8 mouse cellular contexts compared by ENCODE assay signal in genomic region chr10:64084465-64084864, GRCm38 (mm10). TPM values are rescaled to one million over a fixed set of nuclear protein-coding genes. Genes with fewer than 3 reads are reported as not detected.
DNase-seq lines count a peak whose midpoint lies in the region; ATAC-seq and TF ChIP-seq lines count a peak whose summit lies in the region.

No protein-coding gene starts in this region.

- no peak for TF ChIP-seq POLR2A in MEL (IDR thresholded peaks at IDR 0.05; ENCODE audit: control insufficient read depth in 1 of 2, insufficient read depth in 1 of 2, low read depth in 1 of 2, low read length in 2 of 2, poor library complexity in 1 of 2)

- no peaks in the 10 kb centered on the region for H3K36me3 ChIP-seq in MEL (ENCODE audit: control insufficient read depth in 1 of 2, insufficient read depth in 2 of 2, low read length in 2 of 2)
- H3K36me3 ChIP-seq in heart, embryonic 11.5 days (ENCODE audit: control insufficient read depth, insufficient read depth, low read length), result no peaks in the 10 kb centered on the region

- TF ChIP-seq EP300 in MEL (IDR thresholded peaks at IDR 0.05; ENCODE audit: low read depth in 1 of 2, low read length in 2 of 2), result no peak

- H3K9ac ChIP-seq in MEL (ENCODE audit: control insufficient read depth, low read depth, low read length, poor library complexity, severe bottlenecking), result no peak overlapping the region
- H3K9ac ChIP-seq in heart, embryonic 11.5 days (ENCODE audit: low read depth, low read length), result no peak overlapping the region

- no peak for ATAC-seq in heart, embryonic 11.5 days (replicated peaks; ENCODE audit: insufficient number of reproducible peaks, low FRiP score, low TSS enrichment)

- peak overlapping the region; percentile 36; the same call in 1 of the 2 replicates for H3K27ac ChIP-seq in layer of hippocampus, adult 2 months
- H3K27ac ChIP-seq in MEL (ENCODE audit: control insufficient read depth, low read depth, low read length), result no peak overlapping the region
- no peak overlapping the region for H3K27ac ChIP-seq in heart, embryonic 11.5 days (ENCODE audit: low read depth, low read length)

- H3K4me2 ChIP-seq in heart, embryonic 11.5 days, result no peak overlapping the region

- H3K4me3 ChIP-seq in layer of hippocampus, adult 2 months, result peak overlapping the region; percentile 46
- H3K4me3 ChIP-seq in MEL (ENCODE audit: control insufficient read depth in 1 of 2, insufficient read depth in 1 of 2, low read depth in 2 of 2, low read length in 2 of 2), result no peak overlapping the region
- H3K4me3 ChIP-seq in heart, embryonic 11.5 days (ENCODE audit: low read depth, low read length), result no peak overlapping the region

- H3K79me2 ChIP-seq in MEL (ENCODE audit: control insufficient read depth, insufficient read depth, low read length, poor library complexity), result no peaks in the 10 kb centered on the region

- TF ChIP-seq RAD21 in MEL (IDR thresholded peaks at IDR 0.05; ENCODE audit: low read depth, low read length), result peak; percentile 91

- DNase-seq in layer of hippocampus, adult 2 months (ENCODE audit: low spot score in 2 of 2), result no peak
- DNase-seq in layer of hippocampus, adult 11-12 months (ENCODE audit: low spot score), result no peak
- peak; percentile 30 for DNase-seq in MEL (ENCODE audit: low read depth, low spot score)
- DNase-seq in embryo, embryonic 9.5 days (ENCODE audit: extremely low spot score), result peak; percentile 40
- DNase-seq in mesoderm, embryonic 11.5 days (ENCODE audit: low read depth, low spot score), result peak; percentile 47
- DNase-seq in spleen, postnatal 4 days (ENCODE audit: low spot score in 2 of 2), result no peak
- DNase-seq in testis, postnatal 14 days (ENCODE audit: low spot score), result no peak

- 46% methylated on average over 4 of the region's 4 CpGs for WGBS in heart, embryonic 11.5 days (ENCODE audit: insufficient replicate concordance)

- H3K9me3 ChIP-seq in MEL (replicated peaks; ENCODE audit: insufficient read depth, low read length), result no peaks in the 10 kb centered on the region
- no peaks in the 10 kb centered on the region for H3K9me3 ChIP-seq in heart, embryonic 11.5 days (replicated peaks; ENCODE audit: control insufficient read depth, low read length)

- no peaks in the 10 kb centered on the region for H3K27me3 ChIP-seq in MEL (ENCODE audit: control insufficient read depth in 1 of 2, insufficient read depth in 2 of 2, low read length in 2 of 2)
- peaks cover 10% of the 10 kb centered on the region for H3K27me3 ChIP-seq in heart, embryonic 11.5 days (ENCODE audit: control insufficient read depth, insufficient read depth, low read length)

- H3K4me1 ChIP-seq in MEL (ENCODE audit: control insufficient read depth in 1 of 2, insufficient read depth in 2 of 2, low read length in 2 of 2), result no peaks in the 10 kb centered on the region
- H3K4me1 ChIP-seq in heart, embryonic 11.5 days (ENCODE audit: control insufficient read depth, insufficient read depth, low read length), result no peaks in the 10 kb centered on the region

- peak; percentile 100 for TF ChIP-seq CTCF in layer of hippocampus, adult 2 months (conservative IDR thresholded peaks at IDR 0.05)
- peak; percentile 42 to 99 (median 82); a peak in 5 of 6 replicates for TF ChIP-seq CTCF in MEL (IDR thresholded peaks at IDR 0.05 in 2 of 3, conservative IDR thresholded peaks at IDR 0.05 in 1 of 3; ENCODE audit: control insufficient read depth in 1 of 3, insufficient read depth in 1 of 3, low read depth in 2 of 3, low read length in 3 of 3, poor library complexity in 1 of 3, severe bottlenecking in 1 of 3)

TF ChIP-seq in MEL, 35 proteins besides CTCF, POLR2A, EP300 and RAD21:
- TF ChIP-seq SMC3 (IDR thresholded peaks at IDR 0.05; ENCODE audit: low read depth, low read length), result peak; percentile 68
- TF ChIP-seq JUND (IDR thresholded peaks at IDR 0.05; ENCODE audit: low read depth, low read length), result no peak
- no peak for TF ChIP-seq RCOR1 (IDR thresholded peaks at IDR 0.05; ENCODE audit: low read depth, low read length)
- TF ChIP-seq ZMIZ1 (IDR thresholded peaks at IDR 0.05; ENCODE audit: low read depth, low read length), result no peak
- peak; percentile 64 for TF ChIP-seq ZC3H11A (IDR thresholded peaks at IDR 0.05; ENCODE audit: low read depth, low read length)
- no peak for TF ChIP-seq KAT2A (conservative IDR thresholded peaks at IDR 0.05; ENCODE audit: low read depth, low read length)
- TF ChIP-seq MYB (IDR thresholded peaks at IDR 0.05; ENCODE audit: low read depth, low read length), result no peak
- no peak for TF ChIP-seq MAFK (IDR thresholded peaks at IDR 0.05; ENCODE audit: borderline replicate concordance, low read depth, low read length)
- TF ChIP-seq TBP (IDR thresholded peaks at IDR 0.05; ENCODE audit: low read depth, low read length), result no peak
- no peak for TF ChIP-seq USF1 (IDR thresholded peaks at IDR 0.05; ENCODE audit: low read depth, low read length)
- no peak for TF ChIP-seq MXI1 (IDR thresholded peaks at IDR 0.05; ENCODE audit: low read depth, low read length)
- no peak for TF ChIP-seq POLR2AphosphoS5 (IDR thresholded peaks at IDR 0.05; ENCODE audit: borderline replicate concordance, low read depth, low read length)
- TF ChIP-seq TCF12 (IDR thresholded peaks at IDR 0.05; ENCODE audit: low read depth, low read length), result no peak
- TF ChIP-seq TAL1 (IDR thresholded peaks at IDR 0.05; ENCODE audit: low read length), result no peak
- TF ChIP-seq CHD2 (IDR thresholded peaks at IDR 0.05; ENCODE audit: low read length), result no peak

RNA-seq across cellular contexts. Expression of gene Lrrtm3, which starts 5.6 kb away (rescaled TPM):
- total RNA-seq in layer of hippocampus, adult 2 months (2021), result 10 to 100 TPM; 18.2 to 21.1 TPM
- total RNA-seq in MEL (2012; rRNA removed), result not detected in 2 replicates
- polyA plus RNA-seq in MEL (2012; ENCODE audit: insufficient read depth in 1 of 2, insufficient read length in 2 of 2, low read depth in 1 of 2, low replicate concordance in 2 of 2, missing spikeins in 1 of 2), result not detected
- 0.83 and 0.86 TPM in 2 replicates for polyA plus RNA-seq in heart, embryonic 11.5 days (2014; fragmentation: Nextera tagmentation; extraction: Ambion mirVana)

Comparison
In these comparisons a context has a peak if more than half of its experiments do, and no peak if none do; other contexts are left out.
1. DNase-seq: peak in MEL (single experiment), embryo, embryonic 9.5 days (single experiment) and mesoderm, embryonic 11.5 days (single experiment); none in layer of hippocampus, adult 2 months (0 of 2), layer of hippocampus, adult 11-12 months (single experiment), spleen, postnatal 4 days (0 of 2) and testis, postnatal 14 days (single experiment).
2. RNA of gene Lrrtm3, which starts 5.6 kb away (total RNA-seq): 18.2 to 21.1 TPM in layer of hippocampus, adult 2 months; not detected in MEL; every median in the first group is over 10 times any median in the second.